Mouse (Mus musculus): ENCODE results near the gene Immp2l.

The Immp2l gene

GRCm38 (mm10) chr12:41558956-41559735 lies 535.3 kb downstream of the Immp2l start:
- DNase-seq: peak; percentile 14 to 51

DNA sequence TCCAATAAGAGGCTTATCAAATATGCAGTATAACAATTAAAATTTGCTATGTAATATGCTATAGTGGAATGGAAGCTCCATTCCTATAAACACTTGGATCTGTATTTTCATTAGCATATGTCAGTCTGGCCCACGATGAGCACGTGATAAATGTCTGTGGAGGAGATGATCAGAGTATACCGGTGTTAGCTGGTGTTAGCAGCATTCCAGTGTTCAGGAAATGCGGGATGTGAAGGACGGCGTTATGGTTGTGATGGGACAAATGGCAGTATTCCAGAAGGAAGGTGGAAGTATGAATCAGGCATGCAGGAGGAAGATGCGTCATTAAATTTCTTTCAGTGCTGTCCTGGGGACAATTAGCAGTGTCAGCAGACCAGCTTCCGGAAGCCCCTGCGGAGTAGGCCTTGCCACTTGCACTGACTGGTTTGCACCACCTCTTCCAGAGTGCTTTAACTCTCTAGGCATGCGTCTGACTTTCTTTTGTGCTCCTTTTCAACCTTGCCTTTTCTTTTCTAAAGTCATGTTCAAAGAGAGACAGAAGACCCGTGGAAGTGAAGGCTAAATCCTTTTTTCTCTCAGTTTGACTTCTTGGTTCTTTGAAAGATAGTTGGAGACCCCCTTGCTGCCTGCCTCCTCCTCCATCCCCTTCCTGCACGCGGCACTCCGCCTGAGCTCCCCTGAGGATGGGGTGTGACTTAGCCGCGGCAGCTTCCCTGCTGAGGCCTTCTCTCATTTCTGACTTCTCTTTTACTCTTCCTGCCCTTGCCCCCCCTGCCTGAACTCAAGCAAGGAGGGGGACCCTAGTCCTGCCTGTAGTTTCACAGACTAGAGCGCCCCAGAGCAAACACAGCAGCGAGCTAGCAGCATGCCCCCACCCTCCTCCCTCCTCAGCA lies 541.9 kb downstream of the Immp2l start:
- peak in 1 of 2 experiments; percentile 26 for DNase-seq

DNA sequence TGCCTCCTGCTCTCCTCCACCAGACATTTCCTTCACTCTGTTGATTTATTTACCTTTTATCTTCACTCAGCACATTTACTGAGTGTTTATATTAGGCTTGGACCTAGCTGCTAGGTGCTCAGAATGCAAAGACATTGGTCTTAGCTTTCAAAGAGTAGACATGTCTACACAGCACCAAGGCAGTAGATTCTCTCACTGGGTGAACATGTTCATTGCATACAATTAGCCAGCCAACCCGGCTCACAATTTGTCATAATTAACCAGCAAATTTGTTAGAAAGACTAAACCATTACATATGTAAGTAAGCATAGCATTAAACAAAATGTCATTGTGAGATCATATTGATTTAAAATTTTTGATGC lies 542.5 kb downstream of the Immp2l start:
- no peak for DNase-seq

DNA sequence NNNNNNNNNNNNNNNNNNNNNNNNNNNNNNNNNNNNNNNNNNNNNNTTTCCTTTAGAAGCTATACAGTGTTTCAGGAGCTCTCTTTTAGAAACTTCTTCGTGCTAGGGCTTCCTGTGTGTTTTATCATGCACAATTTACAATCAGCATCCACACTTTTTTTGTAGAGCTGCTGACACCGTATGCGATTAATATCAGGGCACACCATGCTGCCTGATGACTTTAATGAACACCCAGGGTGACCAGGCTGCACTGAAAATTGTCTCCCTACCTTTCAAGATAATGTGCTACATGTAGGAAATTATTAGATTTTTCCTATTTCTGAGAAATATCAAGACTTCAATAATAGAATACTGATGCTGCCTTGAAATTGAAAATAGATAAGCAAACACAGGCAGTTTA lies 549.9 kb downstream of the Immp2l start:
- no peak for DNase-seq

DNA sequence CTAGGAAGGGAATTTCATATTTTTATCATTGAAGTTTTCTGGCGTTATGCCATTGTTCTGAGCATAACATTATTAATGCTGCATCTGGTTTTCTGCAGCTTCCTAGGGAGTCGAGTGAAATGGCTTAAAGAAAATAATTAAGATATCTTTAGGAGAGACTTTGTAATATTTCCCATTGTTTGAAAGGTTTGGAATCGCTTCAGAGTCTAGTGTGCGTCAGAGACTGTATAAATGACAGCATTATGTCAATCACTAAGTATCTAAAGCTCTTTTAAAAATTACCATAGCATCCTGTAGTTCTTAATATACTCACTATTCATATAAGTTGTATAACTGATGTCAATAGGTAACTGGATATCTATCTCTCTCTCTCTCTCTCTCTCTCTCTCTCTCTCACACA lies 551.3 kb downstream of the Immp2l start:
- DNase-seq: no peak

DNA sequence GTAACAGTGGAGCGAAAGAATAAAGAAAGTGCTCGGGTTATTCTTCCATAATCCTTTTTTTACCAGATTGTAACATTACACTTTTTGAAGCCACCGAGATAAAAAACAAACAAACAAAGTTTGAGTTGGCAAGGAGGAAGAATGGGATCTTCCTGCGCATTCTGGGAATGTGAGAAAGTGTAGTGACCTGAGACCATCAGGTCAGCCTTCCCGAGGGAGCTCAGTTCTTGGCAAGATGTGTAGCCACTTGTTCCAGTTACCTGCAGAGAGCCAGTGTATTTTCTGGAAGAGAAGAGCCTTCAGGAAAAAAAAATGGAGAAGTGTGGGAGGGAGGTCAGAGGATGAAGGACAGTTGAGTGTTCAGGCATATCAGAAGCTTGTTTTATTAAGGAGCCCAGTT lies 569.5 kb downstream of the Immp2l start:
- peak; percentile 3 to 43 for DNase-seq

- DNase-seq: no peak
Measured at GRCm38 (mm10) chr12:41594037-41594436, 570.1 kb downstream of the Immp2l start.

GRCm38 (mm10) chr12:41615271-41615670 lies 591.4 kb downstream of the Immp2l start:
- no peak for DNase-seq

DNA sequence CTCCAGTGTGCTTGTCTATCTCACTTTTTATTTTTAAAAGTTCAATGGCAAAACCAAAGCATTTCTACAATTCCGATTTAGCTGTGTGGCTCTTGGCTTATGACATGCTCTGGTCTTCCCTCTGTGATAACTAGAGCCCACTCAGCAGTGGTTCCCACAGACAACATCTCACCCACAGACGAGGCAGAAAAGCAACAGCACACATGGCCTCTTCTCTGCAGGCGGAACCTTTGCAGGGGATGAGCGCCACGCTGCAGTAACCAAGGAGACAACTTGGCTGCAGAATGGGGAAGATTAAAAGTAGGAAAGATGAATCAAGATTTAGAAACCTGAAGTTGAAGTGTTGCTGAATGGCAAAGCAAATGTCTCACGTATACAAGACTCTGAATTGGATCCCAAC lies 597.5 kb downstream of the Immp2l start:
- no peak for DNase-seq

DNA sequence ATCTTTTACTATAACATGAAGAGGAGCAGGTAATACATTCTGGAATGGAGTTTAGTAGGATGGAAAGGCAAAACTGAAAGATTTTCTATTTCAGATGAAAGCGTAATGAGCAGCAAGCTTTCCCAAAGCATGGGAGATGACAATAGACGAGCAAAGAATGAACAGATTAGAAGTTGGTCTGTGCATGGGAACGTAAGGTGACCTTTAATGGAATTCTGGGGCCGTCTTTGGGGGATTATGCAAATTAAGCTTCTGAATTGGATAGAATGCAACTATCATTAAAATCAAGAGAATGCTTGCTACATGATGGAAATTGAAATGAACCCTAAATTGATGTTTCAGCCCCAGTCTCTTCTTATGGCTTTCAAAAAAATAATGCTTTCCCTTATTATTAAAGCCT lies 619.4 kb downstream of the Immp2l start:
- DNase-seq: no peak

DNA sequence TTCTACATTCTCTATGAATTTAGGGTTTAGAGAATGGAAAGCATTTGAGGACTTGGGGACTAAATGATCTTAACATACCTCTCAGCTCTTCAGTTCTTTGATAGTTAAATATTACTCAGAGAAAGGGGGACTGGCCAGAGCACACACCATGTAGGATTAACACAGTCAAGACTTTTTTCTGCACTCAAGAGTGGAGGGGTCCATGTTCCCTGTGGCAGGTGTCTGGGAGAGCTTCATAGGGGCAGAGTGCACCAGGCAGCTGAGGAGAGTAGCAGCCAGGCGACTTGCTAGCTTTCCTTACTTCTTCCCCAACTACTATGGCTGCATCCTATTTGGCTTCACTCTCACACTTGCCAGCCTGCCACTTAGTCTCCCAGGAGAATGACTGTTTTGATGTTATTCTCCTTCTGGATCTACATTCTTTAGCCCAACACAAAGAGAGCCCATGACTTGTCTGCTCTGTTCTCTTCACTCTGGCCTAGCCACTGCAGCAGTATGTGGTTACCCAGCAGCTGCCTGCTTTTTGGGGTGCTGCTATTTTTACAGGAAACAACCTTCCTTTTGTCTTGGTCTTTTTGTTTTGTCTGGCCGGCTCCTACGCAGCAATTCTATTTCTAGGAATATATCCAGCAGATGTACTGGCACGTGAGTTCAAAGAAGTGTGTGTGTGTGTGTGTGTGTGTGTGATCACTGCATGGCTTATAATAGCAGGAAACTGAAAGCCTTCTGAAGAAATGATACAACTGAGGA lies 621.1 kb downstream of the Immp2l start:
- no peak for DNase-seq

DNA sequence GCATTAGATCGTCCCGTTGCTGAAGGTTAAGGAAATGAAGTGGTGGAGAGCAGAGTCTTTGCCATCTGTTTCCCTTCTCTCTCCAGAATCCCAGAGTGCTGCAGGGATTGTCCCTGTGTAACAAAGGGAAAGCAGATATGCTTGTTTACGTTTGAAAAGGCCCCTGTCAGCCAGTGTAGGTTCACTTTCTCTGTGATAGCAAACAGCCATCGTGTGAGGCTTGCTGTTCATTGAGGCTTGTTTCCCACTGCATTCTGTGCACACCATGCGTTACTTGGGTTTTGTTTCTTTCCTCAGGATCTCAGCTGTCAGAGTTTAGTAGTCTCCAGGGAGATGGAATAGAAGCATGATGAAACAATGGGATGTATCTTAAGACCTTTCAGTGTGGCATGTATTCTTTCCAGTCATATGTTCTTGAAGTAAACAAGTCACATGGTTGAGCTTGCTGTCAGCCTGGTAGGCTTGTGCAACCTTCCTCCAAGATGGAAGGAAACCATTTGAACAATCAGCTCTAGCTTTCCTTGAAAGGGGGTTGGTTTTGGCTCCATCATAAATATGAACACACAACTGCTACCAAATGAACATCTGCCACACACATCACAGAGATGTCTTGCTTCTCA lies 623.2 kb downstream of the Immp2l start:
- no peak for DNase-seq

DNA sequence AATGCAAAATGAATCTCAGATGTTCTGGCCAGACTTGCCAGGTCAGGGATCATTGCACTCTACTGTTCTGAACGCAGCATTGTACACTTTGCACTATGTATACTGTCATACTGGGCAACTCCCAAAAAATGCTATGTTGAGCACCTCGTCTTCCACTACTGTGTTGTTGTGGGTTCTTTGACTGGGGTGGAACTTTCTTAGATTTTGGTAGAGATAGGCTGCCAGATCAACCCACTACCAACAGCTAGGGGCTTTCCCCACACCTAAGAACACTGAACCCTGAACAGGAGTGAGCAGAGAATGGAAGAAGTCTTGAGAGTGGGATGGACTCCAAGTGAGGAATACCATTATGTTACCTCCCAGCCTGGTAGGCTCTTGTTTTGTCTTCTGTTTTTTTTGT lies 623.8 kb downstream of the Immp2l start:
- DNase-seq: no peak

GRCm38 (mm10) chr12:41649826-41650541 lies 626.1 kb downstream of the Immp2l start:
- no peak for DNase-seq

GRCm38 (mm10) chr12:41668280-41668679 lies 644.4 kb downstream of the Immp2l start:
- no peak for DNase-seq

DNA sequence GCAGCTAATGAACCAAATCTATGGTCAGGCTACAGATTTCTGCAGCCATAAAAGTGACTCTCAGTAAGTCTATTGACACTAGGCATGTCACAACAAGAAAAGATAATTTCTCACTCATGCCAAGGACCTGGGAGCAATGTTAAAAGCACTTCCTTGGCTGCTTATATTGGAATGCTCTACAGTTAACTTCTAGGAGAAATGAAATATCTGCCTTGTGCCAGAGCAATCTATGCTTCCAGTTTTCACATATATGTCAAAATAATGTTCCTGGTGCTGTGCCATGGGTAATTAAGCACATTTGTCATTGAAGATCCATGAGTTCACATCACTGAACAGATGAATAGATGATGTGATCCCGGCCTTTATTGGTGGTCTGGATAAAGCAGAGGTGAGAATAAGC lies 645.6 kb downstream of the Immp2l start:
- no peak for DNase-seq

- DNase-seq: no peak
Measured at GRCm38 (mm10) chr12:41674861-41675260, 651.0 kb downstream of the Immp2l start.

DNA sequence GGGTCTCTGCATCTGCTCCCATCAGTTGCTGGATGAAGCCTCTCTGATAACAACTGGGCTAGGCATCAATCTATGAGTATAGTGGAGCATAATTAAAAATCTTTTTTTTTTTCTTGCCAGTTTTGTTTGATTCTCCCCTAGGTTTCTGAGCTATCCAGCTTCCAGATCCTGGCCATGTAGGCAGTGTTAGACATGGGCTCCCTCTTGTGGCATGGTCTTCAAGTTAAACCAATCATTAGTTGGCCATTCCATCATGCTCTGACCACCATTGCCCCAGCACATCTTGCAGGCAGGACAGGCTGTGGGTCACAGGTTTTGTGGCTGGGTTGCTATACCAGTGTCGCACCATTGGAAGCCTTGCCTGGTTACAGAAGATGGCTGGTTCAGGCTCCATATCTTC lies 656.3 kb downstream of the Immp2l start:
- DNase-seq: peak in 1 of 2 experiments; percentile 3

- no peak for DNase-seq
Measured at GRCm38 (mm10) chr12:41682141-41682540, 658.3 kb downstream of the Immp2l start.

GRCm38 (mm10) chr12:41689809-41690208 lies 665.9 kb downstream of the Immp2l start:
- DNase-seq: no peak

DNA sequence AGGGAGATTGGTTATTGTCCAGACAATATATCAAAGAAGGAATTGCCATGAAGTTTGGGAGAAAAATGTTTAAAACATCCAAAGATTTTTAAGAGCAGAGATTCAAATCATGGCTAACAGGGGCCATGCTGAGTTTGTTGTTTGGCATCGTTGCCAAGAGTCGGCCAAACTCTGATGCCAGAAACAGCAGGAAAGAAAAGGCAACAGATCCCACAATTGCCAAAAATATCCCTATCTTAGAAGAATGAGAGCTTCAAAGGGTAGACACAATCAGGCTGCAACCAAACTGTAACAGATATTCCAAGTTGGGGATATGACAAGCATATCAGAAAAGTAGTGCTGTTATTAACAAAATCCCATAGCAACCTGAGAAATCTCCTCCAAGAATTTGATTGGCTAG lies 686.7 kb downstream of the Immp2l start:
- no peak for DNase-seq

DNA sequence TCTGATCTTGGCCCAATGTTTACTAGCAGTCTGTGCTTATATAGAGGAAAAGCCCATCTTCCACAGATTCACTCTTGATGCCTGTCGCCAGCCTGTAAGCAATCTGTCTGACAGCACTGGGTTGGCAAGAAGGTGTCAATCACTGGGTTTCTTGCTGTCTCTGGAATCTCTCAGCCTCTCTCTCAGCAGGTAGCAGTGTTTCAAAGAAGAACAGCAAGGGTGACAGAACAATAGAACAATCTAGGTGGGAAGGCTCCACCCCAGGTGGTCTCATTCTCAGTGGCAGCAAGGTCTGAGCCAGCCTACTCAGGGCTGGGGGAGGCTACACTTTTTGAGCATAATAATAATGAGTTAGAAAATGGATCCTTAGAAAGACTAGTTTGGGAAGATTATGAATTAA lies 693.1 kb downstream of the Immp2l start:
- DNase-seq: no peak
